Mouse (Mus musculus): ENCODE measurements around the gene Pfas. TPM values are rescaled to one million over a fixed set of nuclear protein-coding genes. Genes with fewer than 3 reads are reported as not detected.

Gene Pfas
- total and polyA plus RNA-seq, 3 experiments: 63.5 to 149 (median 130) TPM

- no peaks in the 10 kb centered on the region; the same call in 1 of the 2 replicates for H3K79me2 ChIP-seq (ENCODE audit: control insufficient read depth, insufficient read depth, low read length, poor library complexity)
- no peaks in the 10 kb centered on the region for H3K27me3 ChIP-seq (ENCODE audit: control insufficient read depth in 1 of 2, insufficient read depth in 2 of 2, low read length in 2 of 2)
- peak; percentile 48 for DNase-seq (ENCODE audit: low read depth, low spot score)
- H3K4me3 ChIP-seq (ENCODE audit: control insufficient read depth in 1 of 2, insufficient read depth in 1 of 2, low read depth in 2 of 2, low read length in 2 of 2): peak overlapping the region in 1 of 2 experiments; percentile 16; a peak in 2 of 4 replicates
- H3K4me1 ChIP-seq (ENCODE audit: control insufficient read depth in 1 of 2, insufficient read depth in 2 of 2, low read length in 2 of 2): peaks cover 0 to 22% of the 10 kb centered on the region in 2 experiments; a peak in 3 of 4 replicates
- TF ChIP-seq UBTF (IDR thresholded peaks at IDR 0.05; ENCODE audit: borderline replicate concordance, insufficient read depth, low read depth, low read length) (no peak), MYC (IDR thresholded peaks at IDR 0.05; ENCODE audit: low read depth, low read length) (no peak), POLR2AphosphoS2 (IDR thresholded peaks at IDR 0.05; ENCODE audit: low read length) (no peak), MEF2A (IDR thresholded peaks at IDR 0.05; ENCODE audit: extremely low read depth, insufficient replicate concordance, low read depth, low read length, poor library complexity, severe bottlenecking) (no peak), CHD1 (IDR thresholded peaks at IDR 0.05; ENCODE audit: low read depth, low read length) (no peak), CHD2 (IDR thresholded peaks at IDR 0.05; ENCODE audit: low read length) (no peak), BHLHE40 (IDR thresholded peaks at IDR 0.05; ENCODE audit: borderline replicate concordance, low read depth, low read length) (no peak), ELF1 (IDR thresholded peaks at IDR 0.05; ENCODE audit: low read depth, low read length) (no peak), RCOR1 (IDR thresholded peaks at IDR 0.05; ENCODE audit: low read depth, low read length) (no peak), EP300 (IDR thresholded peaks at IDR 0.05; ENCODE audit: low read depth in 1 of 2, low read length in 2 of 2) (no peak), MAFK (IDR thresholded peaks at IDR 0.05; ENCODE audit: borderline replicate concordance, low read depth, low read length) (no peak), HCFC1 (IDR thresholded peaks at IDR 0.05; ENCODE audit: low read depth, low read length) (no peak)
- H3K9me3 ChIP-seq (replicated peaks; ENCODE audit: insufficient read depth, low read length): no peaks in the 10 kb centered on the region
- H3K9ac ChIP-seq (ENCODE audit: control insufficient read depth, low read depth, low read length, poor library complexity, severe bottlenecking): peak overlapping the region; percentile 4
- peaks cover 0 to 13% of the 10 kb centered on the region in 2 experiments; a peak in 2 of 4 replicates for H3K36me3 ChIP-seq (ENCODE audit: control insufficient read depth in 1 of 2, insufficient read depth in 2 of 2, low read length in 2 of 2)
- no peak overlapping the region for H3K27ac ChIP-seq (ENCODE audit: control insufficient read depth, low read depth, low read length)
Observed at GRCm38 (mm10) chr11:69038173-69038572, 29.9 kb upstream of the Pfas start.

- H3K79me2 ChIP-seq (ENCODE audit: control insufficient read depth, insufficient read depth, low read length, poor library complexity): no peaks in the 10 kb centered on the region; the same call in 1 of the 2 replicates
- H3K36me3 ChIP-seq (ENCODE audit: control insufficient read depth in 1 of 2, insufficient read depth in 2 of 2, low read length in 2 of 2): peaks cover 0 to 13% of the 10 kb centered on the region in 2 experiments; a peak in 2 of 4 replicates
- H3K9me3 ChIP-seq (replicated peaks; ENCODE audit: insufficient read depth, low read length): no peaks in the 10 kb centered on the region
- TF ChIP-seq TBP (IDR thresholded peaks at IDR 0.05; ENCODE audit: low read depth, low read length) (peak; percentile 98), GATA1 (IDR thresholded peaks at IDR 0.05; ENCODE audit: low read depth, low read length) (peak; percentile 12; the same call in 1 of the 2 replicates), MAFK (IDR thresholded peaks at IDR 0.05; ENCODE audit: borderline replicate concordance, low read depth, low read length) (no peak)
- peak overlapping the region; percentile 68 for H3K9ac ChIP-seq (ENCODE audit: control insufficient read depth, low read depth, low read length, poor library complexity, severe bottlenecking)
- DNase-seq (ENCODE audit: low read depth, low spot score): peak; percentile 91
- H3K4me3 ChIP-seq (ENCODE audit: control insufficient read depth in 1 of 2, insufficient read depth in 1 of 2, low read depth in 2 of 2, low read length in 2 of 2): peak overlapping the region; percentile 48 to 84
- no peaks in the 10 kb centered on the region for H3K27me3 ChIP-seq (ENCODE audit: control insufficient read depth in 1 of 2, insufficient read depth in 2 of 2, low read length in 2 of 2)
- H3K4me1 ChIP-seq (ENCODE audit: control insufficient read depth in 1 of 2, insufficient read depth in 2 of 2, low read length in 2 of 2): peaks cover 0 to 22% of the 10 kb centered on the region in 2 experiments; a peak in 3 of 4 replicates
- H3K27ac ChIP-seq (ENCODE audit: control insufficient read depth, low read depth, low read length): peak overlapping the region; percentile 61
Observed at GRCm38 (mm10) chr11:69037231-69038061, 29.2 kb upstream of the Pfas start.

Measured in MEL (cell line).